Mouse (Mus musculus): ENCODE measurements around the gene Kcnmb1. TPM values are rescaled to one million over a fixed set of nuclear protein-coding genes. Genes with fewer than 3 reads are reported as not detected.

Gene Kcnmb1
- polyA plus RNA-seq, 1 experiment from 2014 or later = 0.06 TPM

DNA sequence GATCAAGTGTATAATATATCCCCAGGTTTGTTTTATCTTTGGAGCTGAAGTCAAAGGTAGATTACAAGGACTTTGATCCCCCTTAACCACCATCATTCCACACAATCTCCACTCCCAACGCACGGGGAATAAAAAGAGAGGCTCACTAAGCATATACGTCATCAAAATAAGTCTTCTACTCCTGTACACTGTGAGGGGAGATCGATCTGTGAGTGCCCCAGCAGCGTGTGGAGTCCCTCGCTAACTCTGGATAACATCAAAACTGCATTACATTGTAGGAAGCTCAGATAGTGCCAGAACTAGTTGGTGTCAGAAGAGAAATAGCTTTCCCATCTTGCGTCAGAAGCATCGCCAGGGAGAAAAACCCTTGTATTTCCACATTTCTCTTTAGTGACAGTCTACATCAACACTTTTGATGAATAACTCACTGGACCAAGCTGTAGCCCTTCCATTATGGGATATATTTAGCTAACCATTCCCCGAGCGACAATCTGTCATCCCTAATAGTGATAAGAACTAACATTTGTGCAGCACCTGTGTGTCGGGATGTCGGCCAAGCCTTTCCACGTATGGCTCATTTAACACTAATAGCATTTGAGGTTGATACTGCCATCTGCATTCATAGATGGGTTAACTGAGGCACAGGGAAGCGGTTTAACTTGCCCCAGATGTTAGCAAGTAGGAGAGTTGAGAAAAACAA is 11.7 kb downstream of the Kcnmb1 start:
- Histone ChIP-seq H3K27me3 (peaks cover 4% of the 10 kb centered on the region; the same call in 1 of the 2 replicates), H3K36me3 (no peaks in the 10 kb centered on the region), H3K9me3 (no peaks in the 10 kb centered on the region), H3K9ac (no peak overlapping the region), H3K4me2 (no peak overlapping the region), H3K4me3 (no peak overlapping the region), H3K27ac (no peak overlapping the region), H3K4me1 (0 out of 2 replicates have a peak, but pooled peaks cover 6% of the 10 kb centered on the region)
- 75% methylated on average over 14 of the region's 14 CpGs for WGBS
- no peak for ATAC-seq (ENCODE audit: insufficient number of reproducible peaks, insufficient read depth, low FRiP score, low TSS enrichment, low read depth)

DNA sequence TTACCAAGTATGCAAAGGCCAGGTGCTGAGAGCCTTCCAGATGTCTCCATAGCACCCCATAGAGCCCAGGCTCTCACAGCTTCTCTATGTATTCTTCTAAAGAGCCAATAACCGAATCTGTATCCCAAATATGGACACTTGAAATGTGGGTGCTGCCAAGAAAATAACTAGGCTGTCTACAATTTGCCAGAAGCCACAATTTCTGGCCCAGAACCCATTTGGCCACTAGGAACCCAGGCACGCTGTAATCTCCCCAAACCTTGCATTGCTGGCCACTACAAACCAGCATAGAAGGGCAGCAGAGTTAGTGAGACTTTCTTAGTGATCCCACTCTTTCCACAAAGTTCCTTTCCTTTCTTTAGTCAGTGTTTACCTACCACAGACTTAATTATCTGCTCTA is 12.3 kb downstream of the Kcnmb1 start:
- Histone ChIP-seq H3K36me3 (no peaks in the 10 kb centered on the region), H3K27me3 (peaks cover 4% of the 10 kb centered on the region; the same call in 1 of the 2 replicates), H3K9ac (no peak overlapping the region), H3K4me1 (no peaks in the 10 kb centered on the region), H3K4me2 (no peak overlapping the region), H3K27ac (no peak overlapping the region), H3K9me3 (no peaks in the 10 kb centered on the region), H3K4me3 (no peak overlapping the region)
- no peak for ATAC-seq (ENCODE audit: insufficient number of reproducible peaks, insufficient read depth, low FRiP score, low TSS enrichment, low read depth)
- 86% methylated on average over 2 of the region's 2 CpGs for WGBS

DNA sequence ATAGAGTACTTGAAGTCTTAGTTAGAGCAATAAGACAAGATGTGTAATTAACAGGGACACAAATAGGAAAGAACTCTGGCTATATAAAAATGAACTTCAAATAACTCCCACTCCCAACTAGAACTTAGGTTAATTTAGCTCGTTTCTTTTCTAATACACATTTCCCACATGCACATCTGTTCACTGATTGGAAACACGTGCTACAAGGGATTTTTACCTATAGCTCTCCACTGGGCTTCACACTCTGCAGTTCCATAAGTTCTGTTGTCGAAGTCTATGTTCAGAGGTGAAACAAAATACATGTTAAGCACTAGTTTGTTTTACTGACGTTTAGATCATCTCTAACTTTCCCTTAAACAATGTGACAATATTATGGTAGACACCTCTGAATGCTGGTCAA is 17.3 kb downstream of the Kcnmb1 start:
- H3K27me3 ChIP-seq = no peaks in the 10 kb centered on the region
- H3K36me3 ChIP-seq = no peaks in the 10 kb centered on the region
- H3K4me1 ChIP-seq = no peaks in the 10 kb centered on the region
- H3K4me2 ChIP-seq = no peak overlapping the region
- no peak overlapping the region for H3K27ac ChIP-seq
- no peak for ATAC-seq (ENCODE audit: insufficient number of reproducible peaks, insufficient read depth, low FRiP score, low TSS enrichment, low read depth)
- H3K4me3 ChIP-seq = no peak overlapping the region
- H3K9ac ChIP-seq = no peak overlapping the region
- 38% methylated on average over 4 of the region's 4 CpGs for WGBS
- H3K9me3 ChIP-seq = no peaks in the 10 kb centered on the region

DNA sequence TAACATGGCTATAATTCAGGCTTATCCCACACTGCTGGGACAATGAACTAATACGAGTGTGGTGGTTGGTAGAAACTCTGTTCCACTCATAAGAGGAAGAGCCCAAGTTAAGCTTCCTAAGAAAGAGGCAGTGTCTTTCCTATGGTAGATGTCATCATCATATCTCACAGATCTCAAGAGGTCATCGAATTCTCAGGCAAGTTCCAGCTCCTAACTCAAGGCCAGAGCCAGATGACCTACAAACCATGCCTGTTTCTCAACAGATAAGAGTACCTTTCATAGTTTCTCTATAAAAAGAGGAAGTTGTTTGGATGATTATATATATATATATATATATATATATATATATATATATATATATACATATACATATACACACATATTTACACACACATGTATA is 23.7 kb downstream of the Kcnmb1 start:
- Histone ChIP-seq H3K4me3 (no peak overlapping the region), H3K4me1 (no peaks in the 10 kb centered on the region), H3K9ac (no peak overlapping the region), H3K4me2 (no peak overlapping the region), H3K27me3 (peaks cover 5% of the 10 kb centered on the region; the same call in 1 of the 2 replicates), H3K9me3 (no peaks in the 10 kb centered on the region), H3K36me3 (no peaks in the 10 kb centered on the region), H3K27ac (no peak overlapping the region)
- WGBS = 88% methylated on average over 2 of the region's 2 CpGs
- ATAC-seq (ENCODE audit: insufficient number of reproducible peaks, insufficient read depth, low FRiP score, low TSS enrichment, low read depth) = no peak

DNA sequence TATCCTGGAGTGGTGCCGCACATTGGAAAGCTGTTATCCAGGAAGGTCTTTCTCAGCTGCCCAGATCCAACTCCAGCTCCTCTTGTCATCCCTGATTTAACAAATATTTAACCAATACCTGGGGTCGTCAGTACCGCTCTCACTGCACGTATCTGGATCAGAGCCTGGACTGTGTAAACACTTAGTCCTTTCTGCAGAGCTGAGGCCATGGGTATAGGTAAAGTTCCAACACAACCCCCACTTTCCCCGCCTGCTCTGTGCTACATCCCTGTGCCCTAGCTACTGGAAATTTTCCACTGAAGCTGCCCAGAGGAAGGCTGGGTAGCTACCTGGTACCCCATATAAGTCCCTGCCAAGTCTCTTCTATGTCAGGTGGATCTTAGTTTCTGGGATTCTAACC is 27.2 kb downstream of the Kcnmb1 start:
- no peak overlapping the region for H3K27ac ChIP-seq
- no peak overlapping the region for H3K4me3 ChIP-seq
- H3K9ac ChIP-seq = no peak overlapping the region
- H3K4me1 ChIP-seq = peaks cover 10% of the 10 kb centered on the region
- H3K36me3 ChIP-seq = no peaks in the 10 kb centered on the region
- H3K27me3 ChIP-seq = peaks cover 26% of the 10 kb centered on the region
- ATAC-seq (ENCODE audit: insufficient number of reproducible peaks, insufficient read depth, low FRiP score, low TSS enrichment, low read depth) = no peak
- H3K4me2 ChIP-seq = no peak overlapping the region
- H3K9me3 ChIP-seq = no peaks in the 10 kb centered on the region
- 85% methylated on average over 5 of the region's 5 CpGs for WGBS

DNA sequence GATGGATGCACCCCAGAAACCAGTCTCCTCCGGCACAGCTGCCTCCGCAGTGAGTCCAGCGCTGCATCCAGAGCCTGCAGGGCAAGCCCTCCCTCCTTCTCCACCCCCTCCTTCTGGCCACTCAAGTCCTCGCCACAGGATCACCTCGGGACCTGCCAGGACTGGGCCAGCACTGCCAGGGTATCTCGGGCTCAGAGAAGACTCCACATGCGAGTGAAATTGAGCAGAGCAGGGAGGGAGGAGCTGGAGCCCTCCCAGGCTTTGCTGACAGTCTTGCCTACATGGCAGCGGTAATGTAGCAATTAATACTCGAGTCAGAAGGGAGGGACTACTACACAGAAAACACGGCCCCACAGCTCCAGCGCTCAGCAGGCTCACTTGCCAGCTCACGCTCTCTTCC is 30.1 kb downstream of the Kcnmb1 start, which contains the start of gene Kcnip1:
Kcnip1 (minus strand) TSS at position 215 of the 400 bp plus-strand sequence.
- 22% methylated on average over 12 of the region's 12 CpGs for WGBS
- H3K27ac ChIP-seq = no peak within 1 kb of the TSS
- 0 out of 2 replicates have a peak within 1 kb of the TSS, but pooled peaks have one; percentile 16 for H3K9ac ChIP-seq
- no peaks in the 10 kb centered on the region for H3K9me3 ChIP-seq
- H3K36me3 ChIP-seq = no peaks in the 10 kb centered on the region
- ATAC-seq (ENCODE audit: insufficient number of reproducible peaks, insufficient read depth, low FRiP score, low TSS enrichment, low read depth) = 0 out of 2 replicates have a peak, but pooled peaks have one; percentile 39
- H3K4me3 ChIP-seq = no peak within 1 kb of the TSS
- peaks cover 29% of the 10 kb centered on the region for H3K27me3 ChIP-seq
- H3K4me1 ChIP-seq = peaks cover 10% of the 10 kb centered on the region
- peak within 1 kb of the TSS; percentile 48 for H3K4me2 ChIP-seq

DNA sequence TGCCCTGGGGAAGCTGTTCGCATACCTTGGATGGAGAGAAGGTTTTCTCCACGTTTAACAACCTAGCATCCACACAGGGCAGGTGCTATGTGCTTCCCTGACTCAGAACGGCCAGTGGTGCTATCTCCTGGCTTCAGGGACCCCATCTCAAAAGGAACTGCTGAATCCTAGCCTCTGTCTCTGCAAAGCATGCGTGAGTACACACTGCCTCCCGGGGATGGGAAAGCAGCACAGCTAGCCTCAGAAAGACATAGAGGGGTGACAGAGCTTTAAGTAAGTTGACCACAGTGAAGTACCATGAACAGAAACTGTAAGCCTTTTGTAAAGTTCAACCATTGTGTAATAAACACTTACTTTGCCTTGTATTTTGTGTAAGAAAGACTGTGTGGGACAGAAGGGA is 30.7 kb downstream of the Kcnmb1 start:
- ATAC-seq (ENCODE audit: insufficient number of reproducible peaks, insufficient read depth, low FRiP score, low TSS enrichment, low read depth) = no peak

DNA sequence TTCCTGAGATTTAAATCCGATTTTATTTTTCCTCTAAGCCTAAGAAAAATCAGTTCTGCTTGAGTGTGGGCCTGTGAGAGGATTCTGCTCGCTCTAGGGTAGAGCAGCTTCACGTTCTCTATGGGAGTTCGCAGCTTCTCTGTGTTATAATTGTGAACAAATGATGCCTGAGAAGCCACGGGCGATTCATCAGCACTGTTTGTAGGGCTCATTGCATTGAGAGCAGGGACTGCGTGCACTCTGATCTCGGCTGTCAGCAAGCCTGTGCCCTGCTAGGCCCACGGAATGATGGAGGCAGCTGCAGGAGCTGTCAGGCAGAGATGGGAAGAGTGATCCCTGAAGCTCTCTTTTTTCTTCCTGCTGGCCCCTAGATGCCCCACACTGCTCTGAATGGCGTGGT is 35.4 kb downstream of the Kcnmb1 start:
- Histone ChIP-seq H3K4me3 (no peak overlapping the region), H3K4me2 (no peak overlapping the region), H3K27ac (no peak overlapping the region), H3K4me1 (peaks cover 4% of the 10 kb centered on the region; the same call in 1 of the 2 replicates), H3K9ac (no peak overlapping the region), H3K27me3 (peaks cover 10% of the 10 kb centered on the region; the same call in 1 of the 2 replicates), H3K36me3 (no peaks in the 10 kb centered on the region), H3K9me3 (no peaks in the 10 kb centered on the region)
- no peak for ATAC-seq (ENCODE audit: insufficient number of reproducible peaks, insufficient read depth, low FRiP score, low TSS enrichment, low read depth)
- WGBS = 55% methylated on average over 10 of the region's 10 CpGs

More for the DNA sequence above, 30.7 kb downstream of the Kcnmb1 start:
- peaks cover 10% of the 10 kb centered on the region for H3K4me1 ChIP-seq
- peaks cover 29% of the 10 kb centered on the region for H3K27me3 ChIP-seq
- no peak overlapping the region for H3K27ac ChIP-seq
- 0 out of 2 replicates have a peak overlapping the region, but pooled peaks have one; percentile 48 for H3K4me2 ChIP-seq
- H3K9ac ChIP-seq = no peak overlapping the region
- no peaks in the 10 kb centered on the region for H3K9me3 ChIP-seq
- WGBS = 67% methylated on average over 5 of the region's 5 CpGs
- H3K4me3 ChIP-seq = no peak overlapping the region
- H3K36me3 ChIP-seq = no peaks in the 10 kb centered on the region

DNA sequence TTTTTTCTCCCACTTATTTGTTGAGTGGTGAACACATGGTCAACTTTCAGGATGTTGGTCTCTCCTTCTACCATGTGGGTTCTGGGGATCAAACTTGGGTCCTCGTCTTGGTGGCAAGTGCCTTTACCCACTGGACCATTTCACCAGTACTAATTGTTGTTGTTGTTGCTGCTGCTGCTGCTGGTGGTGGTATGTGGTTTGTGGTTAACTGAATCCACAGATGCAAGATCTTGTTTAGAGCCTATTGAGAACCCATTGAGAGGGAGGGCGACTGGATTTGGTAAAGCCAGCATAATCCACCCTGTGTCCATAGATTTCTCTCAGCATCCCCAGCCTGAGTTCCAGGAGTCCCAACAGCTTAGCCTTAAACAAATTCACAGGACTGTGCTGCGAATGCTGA is 37.6 kb downstream of the Kcnmb1 start:
- H3K4me2 ChIP-seq = no peak overlapping the region
- no peak overlapping the region for H3K9ac ChIP-seq
- ATAC-seq (ENCODE audit: insufficient number of reproducible peaks, insufficient read depth, low FRiP score, low TSS enrichment, low read depth) = no peak
- H3K27ac ChIP-seq = no peak overlapping the region
- H3K4me3 ChIP-seq = no peak overlapping the region
- WGBS = 76% methylated on average over 3 of the region's 3 CpGs
- H3K9me3 ChIP-seq = no peaks in the 10 kb centered on the region
- H3K4me1 ChIP-seq = no peaks in the 10 kb centered on the region
- H3K36me3 ChIP-seq = no peaks in the 10 kb centered on the region
- no peaks in the 10 kb centered on the region for H3K27me3 ChIP-seq

DNA sequence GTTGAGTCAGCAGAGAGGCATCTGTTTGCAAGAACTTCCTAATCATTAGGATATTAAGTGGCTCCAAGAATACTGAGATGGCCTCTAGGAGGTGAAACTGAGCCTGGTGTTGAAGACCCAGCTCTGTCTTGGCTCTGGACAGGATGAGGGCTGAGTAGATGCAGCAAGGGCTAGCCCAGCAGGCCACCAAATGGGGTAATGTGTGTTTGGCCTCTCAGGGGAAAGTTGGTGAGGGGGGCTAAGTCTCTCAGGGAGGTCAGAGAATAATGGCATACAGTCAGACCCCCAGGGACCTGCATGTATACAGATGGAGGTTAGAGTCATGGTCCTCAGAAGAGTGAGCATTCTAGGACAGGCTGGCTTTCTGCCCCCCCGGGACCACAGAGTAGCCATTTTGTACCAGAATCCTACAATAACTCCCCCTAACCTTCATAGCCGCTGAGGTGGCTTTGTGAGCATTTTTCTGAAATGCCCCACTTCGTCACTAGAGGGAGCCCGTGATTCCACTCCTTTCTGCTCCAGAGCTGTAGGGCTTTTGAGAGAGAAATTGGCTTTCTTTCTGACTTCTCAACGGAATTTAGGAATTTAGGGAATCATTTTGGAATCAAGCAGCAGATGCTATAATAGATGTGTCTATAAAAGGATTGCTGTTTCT is 39.3 kb downstream of the Kcnmb1 start:
- no peak for ATAC-seq (ENCODE audit: insufficient number of reproducible peaks, insufficient read depth, low FRiP score, low TSS enrichment, low read depth)
- Histone ChIP-seq H3K27me3 (no peaks in the 10 kb centered on the region), H3K4me3 (no peak overlapping the region), H3K4me2 (no peak overlapping the region), H3K9ac (no peak overlapping the region), H3K9me3 (no peaks in the 10 kb centered on the region), H3K36me3 (no peaks in the 10 kb centered on the region), H3K4me1 (no peaks in the 10 kb centered on the region), H3K27ac (no peak overlapping the region)
- WGBS = 11% methylated on average over 5 of the region's 5 CpGs

DNA sequence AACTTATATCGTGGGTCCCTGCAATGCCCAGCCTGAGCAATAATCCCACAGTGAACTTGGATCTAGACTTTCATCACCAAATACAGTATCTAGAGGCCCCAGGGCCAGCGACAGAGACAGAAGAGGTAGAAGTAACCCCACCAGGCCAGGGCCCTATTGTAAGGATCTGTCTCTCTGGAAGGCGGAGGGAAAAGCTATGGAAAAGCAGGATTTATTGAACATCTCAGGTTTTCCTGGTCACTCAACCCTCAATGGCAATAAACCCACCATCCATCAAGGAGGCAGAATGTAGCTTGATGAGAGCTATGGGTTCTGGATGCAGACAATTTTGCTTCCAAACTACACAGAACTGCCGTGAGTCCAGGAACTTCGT is 39.8 kb downstream of the Kcnmb1 start:
- Histone ChIP-seq H3K9me3 (no peaks in the 10 kb centered on the region), H3K4me1 (no peaks in the 10 kb centered on the region), H3K4me2 (no peak overlapping the region), H3K27ac (no peak overlapping the region), H3K27me3 (no peaks in the 10 kb centered on the region), H3K36me3 (no peaks in the 10 kb centered on the region), H3K9ac (no peak overlapping the region), H3K4me3 (no peak overlapping the region)
- no peak for ATAC-seq (ENCODE audit: insufficient number of reproducible peaks, insufficient read depth, low FRiP score, low TSS enrichment, low read depth)
- WGBS = 77% methylated on average over 5 of the region's 5 CpGs

DNA sequence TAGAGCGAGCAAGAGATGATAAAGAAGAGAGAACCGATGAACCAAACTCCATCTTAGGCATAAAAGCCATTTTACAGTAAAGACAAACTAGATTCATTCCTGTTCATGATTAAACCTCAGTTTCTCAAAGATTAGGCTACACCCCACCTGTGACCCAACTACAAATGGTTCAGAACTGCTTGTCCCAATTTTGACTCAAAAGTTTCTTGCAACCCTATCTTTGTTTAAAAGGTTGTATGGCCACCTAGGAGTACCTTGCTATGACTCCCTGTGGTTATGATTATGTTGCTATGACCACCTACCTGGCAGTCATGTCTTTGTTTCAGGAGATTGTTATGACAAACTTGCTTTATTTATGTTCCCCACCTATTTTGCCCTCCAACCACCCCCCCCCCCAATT is 44.8 kb downstream of the Kcnmb1 start:
- 94% methylated on average over 2 of the region's 2 CpGs for WGBS
- no peak overlapping the region for H3K9ac ChIP-seq
- H3K4me2 ChIP-seq = no peak overlapping the region
- H3K4me3 ChIP-seq = no peak overlapping the region
- no peaks in the 10 kb centered on the region for H3K36me3 ChIP-seq
- no peaks in the 10 kb centered on the region for H3K9me3 ChIP-seq
- 0 out of 2 replicates have a peak, but pooled peaks cover 10% of the 10 kb centered on the region for H3K4me1 ChIP-seq
- no peaks in the 10 kb centered on the region for H3K27me3 ChIP-seq
- H3K27ac ChIP-seq = no peak overlapping the region
- ATAC-seq (ENCODE audit: insufficient number of reproducible peaks, insufficient read depth, low FRiP score, low TSS enrichment, low read depth) = no peak

Data from embryonic facial prominence, embryonic 13.5 days (tissue).